Mouse (Mus musculus): ENCODE measurements around the gene Rph3al. TPM values are rescaled to one million over a fixed set of nuclear protein-coding genes. Genes with fewer than 3 reads are reported as not detected.
A peak's percentile ranks its signal among the peaks of the same experiment; 100 is the strongest.

The Rph3al gene
- polyA plus RNA-seq, 1 experiment from 2014 or later = 2.4 TPM

GRCm38 (mm10) chr11:75842904-75843619, 95.2 kb downstream of the Rph3al start:
- DNase-seq (ENCODE audit: low spot score) = peak; percentile 64
- 64% methylated on average over 4 of the region's 4 CpGs for WGBS
- peak overlapping the region; percentile 59 for H3K27ac ChIP-seq
- H3K36me3 ChIP-seq = no peaks in the 10 kb centered on the region
- peaks cover 20% of the 10 kb centered on the region for H3K27me3 ChIP-seq (ENCODE audit: low read depth, poor library complexity, severe bottlenecking)
- H3K9me3 ChIP-seq (replicated peaks) = no peaks in the 10 kb centered on the region
- no peak overlapping the region for H3K4me3 ChIP-seq
- peaks cover 67% of the 10 kb centered on the region for H3K4me1 ChIP-seq

GRCm38 (mm10) chr11:75841503-75841902, 96.7 kb downstream of the Rph3al start:
- H3K9me3 ChIP-seq (replicated peaks) = no peaks in the 10 kb centered on the region
- H3K27ac ChIP-seq = peak overlapping the region; percentile 2; the same call in 1 of the 2 replicates
- no peak overlapping the region for H3K4me3 ChIP-seq
- H3K36me3 ChIP-seq = no peaks in the 10 kb centered on the region
- no peak for DNase-seq (ENCODE audit: low spot score)
- WGBS = 69% methylated on average over 3 of the region's 3 CpGs
- peaks cover 20% of the 10 kb centered on the region for H3K27me3 ChIP-seq (ENCODE audit: low read depth, poor library complexity, severe bottlenecking)
- peaks cover 64% of the 10 kb centered on the region for H3K4me1 ChIP-seq

- WGBS = 89% methylated on average over 12 of the region's 12 CpGs
- H3K27me3 ChIP-seq (ENCODE audit: low read depth, poor library complexity, severe bottlenecking) = peaks cover 20% of the 10 kb centered on the region
- DNase-seq (ENCODE audit: low spot score) = no peak
- peaks cover 46% of the 10 kb centered on the region for H3K4me1 ChIP-seq
- no peaks in the 10 kb centered on the region for H3K36me3 ChIP-seq
- no peak overlapping the region for H3K4me3 ChIP-seq
- no peak overlapping the region for H3K27ac ChIP-seq
- H3K9me3 ChIP-seq (replicated peaks) = no peaks in the 10 kb centered on the region
Observed at GRCm38 (mm10) chr11:75839536-75840430, 98.4 kb downstream of the Rph3al start.

GRCm38 (mm10) chr11:75838861-75839426, 99.3 kb downstream of the Rph3al start:
- Histone ChIP-seq H3K27me3 (ENCODE audit: low read depth, poor library complexity, severe bottlenecking) (peaks cover 27% of the 10 kb centered on the region), H3K4me3 (no peak overlapping the region), H3K9me3 (replicated peaks) (no peaks in the 10 kb centered on the region), H3K36me3 (no peaks in the 10 kb centered on the region), H3K27ac (no peak overlapping the region), H3K4me1 (peaks cover 38% of the 10 kb centered on the region)
- DNase-seq (ENCODE audit: low spot score) = no peak
- WGBS = 66% methylated on average over 10 of the region's 10 CpGs

GRCm38 (mm10) chr11:75836240-75836610, 102.0 kb downstream of the Rph3al start:
- DNase-seq (ENCODE audit: low spot score) = no peak
- Histone ChIP-seq H3K4me1 (peaks cover 15% of the 10 kb centered on the region), H3K4me3 (no peak overlapping the region), H3K27me3 (ENCODE audit: low read depth, poor library complexity, severe bottlenecking) (peaks cover 28% of the 10 kb centered on the region), H3K27ac (no peak overlapping the region), H3K36me3 (no peaks in the 10 kb centered on the region), H3K9me3 (replicated peaks) (no peaks in the 10 kb centered on the region)
- WGBS = 69% methylated on average over 11 of the region's 11 CpGs

GRCm38 (mm10) chr11:75835587-75836239, 102.5 kb downstream of the Rph3al start:
- DNase-seq (ENCODE audit: low spot score) = no peak
- Histone ChIP-seq H3K4me3 (no peak overlapping the region), H3K4me1 (peaks cover 11% of the 10 kb centered on the region), H3K27me3 (ENCODE audit: low read depth, poor library complexity, severe bottlenecking) (peaks cover 26% of the 10 kb centered on the region), H3K9me3 (replicated peaks) (no peaks in the 10 kb centered on the region), H3K27ac (no peak overlapping the region), H3K36me3 (no peaks in the 10 kb centered on the region)
- WGBS = 83% methylated on average over 11 of the region's 11 CpGs

- WGBS = 93% methylated on average over 6 of the region's 6 CpGs
- no peaks in the 10 kb centered on the region for H3K36me3 ChIP-seq
- no peaks in the 10 kb centered on the region for H3K4me1 ChIP-seq
- H3K27me3 ChIP-seq (ENCODE audit: low read depth, poor library complexity, severe bottlenecking) = peaks cover 17% of the 10 kb centered on the region
- H3K9me3 ChIP-seq (replicated peaks) = no peaks in the 10 kb centered on the region
- no peak overlapping the region for H3K27ac ChIP-seq
- no peak for DNase-seq (ENCODE audit: low spot score)
- no peak overlapping the region for H3K4me3 ChIP-seq
Observed at GRCm38 (mm10) chr11:75833081-75833480, 105.1 kb downstream of the Rph3al start.

GRCm38 (mm10) chr11:75830386-75830785, 107.8 kb downstream of the Rph3al start:
- WGBS = 89% methylated on average over 3 of the region's 3 CpGs
- H3K27me3 ChIP-seq (ENCODE audit: low read depth, poor library complexity, severe bottlenecking) = peaks cover 17% of the 10 kb centered on the region
- no peaks in the 10 kb centered on the region for H3K36me3 ChIP-seq
- no peaks in the 10 kb centered on the region for H3K4me1 ChIP-seq
- no peak overlapping the region for H3K27ac ChIP-seq
- no peaks in the 10 kb centered on the region for H3K9me3 ChIP-seq (replicated peaks)
- no peak overlapping the region for H3K4me3 ChIP-seq
- no peak for DNase-seq (ENCODE audit: low spot score)

GRCm38 (mm10) chr11:75827414-75827813, 110.8 kb downstream of the Rph3al start:
- Histone ChIP-seq H3K9me3 (replicated peaks) (no peaks in the 10 kb centered on the region), H3K4me3 (no peak overlapping the region), H3K36me3 (no peaks in the 10 kb centered on the region), H3K4me1 (peaks cover 3% of the 10 kb centered on the region), H3K27me3 (ENCODE audit: low read depth, poor library complexity, severe bottlenecking) (peaks cover 19% of the 10 kb centered on the region), H3K27ac (no peak overlapping the region)
- 87% methylated on average over 8 of the region's 8 CpGs for WGBS
- no peak for DNase-seq (ENCODE audit: low spot score)

GRCm38 (mm10) chr11:75823506-75823905, 114.7 kb downstream of the Rph3al start:
- peaks cover 7% of the 10 kb centered on the region for H3K4me1 ChIP-seq
- H3K9me3 ChIP-seq (replicated peaks) = no peaks in the 10 kb centered on the region
- 67% methylated on average over 7 of the region's 7 CpGs for WGBS
- H3K27me3 ChIP-seq (ENCODE audit: low read depth, poor library complexity, severe bottlenecking) = peaks cover 21% of the 10 kb centered on the region
- no peak overlapping the region for H3K27ac ChIP-seq
- H3K36me3 ChIP-seq = no peaks in the 10 kb centered on the region
- no peak overlapping the region for H3K4me3 ChIP-seq
- no peak for DNase-seq (ENCODE audit: low spot score)

GRCm38 (mm10) chr11:75813085-75813484, 125.1 kb downstream of the Rph3al start:
- Histone ChIP-seq H3K4me3 (no peak overlapping the region), H3K9me3 (replicated peaks) (no peaks in the 10 kb centered on the region), H3K27ac (no peak overlapping the region), H3K36me3 (no peaks in the 10 kb centered on the region), H3K27me3 (ENCODE audit: low read depth, poor library complexity, severe bottlenecking) (no peaks in the 10 kb centered on the region), H3K4me1 (peaks cover 21% of the 10 kb centered on the region)
- WGBS = 77% methylated on average over 10 of the region's 10 CpGs
- no peak for DNase-seq (ENCODE audit: low spot score)

- DNase-seq (ENCODE audit: low spot score) = no peak
- 59% methylated on average over 3 of the region's 3 CpGs for WGBS
- Histone ChIP-seq H3K9me3 (replicated peaks) (no peaks in the 10 kb centered on the region), H3K4me3 (no peak overlapping the region), H3K27ac (no peak overlapping the region), H3K36me3 (no peaks in the 10 kb centered on the region), H3K4me1 (peaks cover 12% of the 10 kb centered on the region), H3K27me3 (ENCODE audit: low read depth, poor library complexity, severe bottlenecking) (no peaks in the 10 kb centered on the region)
Observed at GRCm38 (mm10) chr11:75811900-75812299, 126.3 kb downstream of the Rph3al start.
